Mouse (Mus musculus) embryonic stem cell, embryonic (primary cell): ENCODE results near the gene Hjurp.

Experiments
- CTCF ChIA-PET, 4 experiments: fragments of 300-600 bp in 2 of 4; fragments of 350-600 bp in 2 of 4; sonication (Branson Sonifier 250); formaldehyde crosslinking; loops; one replicate each; lab custom pipeline; 2022; ENCODE audit warnings: inconsistent platforms in 2 of 4; lab: Charles Lee
- POLR2A ChIA-PET, 4 experiments: fragments of 300-600 bp in 2 of 4; fragments of 350-600 bp in 2 of 4; sonication (Branson Sonifier 250); formaldehyde crosslinking; loops; one replicate each; lab custom pipeline; 2022; ENCODE audit warnings: antibody characterized with exemption in 4 of 4, inconsistent platforms in 1 of 4; lab: Charles Lee

Gene Hjurp

GRCm38 (mm10) chr1:88222216-88222615 lies 55.2 kb downstream of the Hjurp start:
- ChIA-PET POLR2A (interaction anchor here in 1 of 4 experiments (0.6 to 2.2 kb wide), 6 partner anchors 9 to 559 kb away, joined by 3 to 5 read pairs (median 4); partner anchors contain the start of genes Hjurp and Trpm8), CTCF (interaction anchor here in 3 of 4 experiments (0.9 to 1.3 kb wide), 3 partner anchors 10 to 68 kb away, joined by 3 to 4 read pairs (median 3); no protein-coding TSS in a partner anchor)

- CTCF ChIA-PET = interaction anchor here in 2 of 4 experiments (1.0 to 2.4 kb wide), 3 partner anchors 64 to 70 kb away, joined by 3 to 7 read pairs (median 4); no protein-coding TSS in a partner anchor
- POLR2A ChIA-PET = interaction anchor here in 2 of 4 experiments (0.7 to 1.9 kb wide), 7 partner anchors 11 to 906 kb away, joined by 3 to 9 read pairs (median 4); partner anchors contain the start of genes Hjurp (in 1 of the 2) and Trpm8 (in 1 of the 2)
These were observed 57.1 kb downstream of the Hjurp start for GRCm38 (mm10) chr1:88220336-88220735.

- CTCF ChIA-PET = interaction anchor here in 2 of 4 experiments (1.1 to 2.4 kb wide), 3 partner anchors 10 to 71 kb away, joined by 3 to 7 read pairs (median 4); no protein-coding TSS in a partner anchor
- POLR2A ChIA-PET = interaction anchor here in 1 of 4 experiments (1.0 to 1.9 kb wide), 3 partner anchors 15 to 47 kb away, joined by 3 to 9 read pairs (median 4); no protein-coding TSS in a partner anchor
These were observed 58.4 kb downstream of the Hjurp start for GRCm38 (mm10) chr1:88219054-88219453.

DNA sequence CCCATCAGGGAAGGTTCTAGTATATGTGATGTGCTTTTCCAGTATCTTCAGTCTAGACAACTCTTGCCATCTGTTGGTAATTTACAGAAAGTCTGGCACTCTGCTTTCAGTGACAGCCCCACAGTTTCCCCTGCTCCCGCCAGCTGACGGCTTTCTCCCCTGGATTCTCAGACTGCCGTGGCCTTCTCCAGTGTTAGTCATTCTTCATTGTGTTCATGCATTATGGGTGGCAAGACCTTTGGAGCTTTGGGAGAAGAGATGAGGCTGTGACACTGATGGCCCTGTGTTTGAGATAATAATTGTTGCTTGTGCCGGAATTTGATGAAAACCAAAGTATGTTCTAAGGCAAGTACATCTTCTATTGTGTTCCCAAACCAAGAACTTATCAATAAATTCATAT lies 58.8 kb downstream of the Hjurp start:
- ChIA-PET POLR2A (interaction anchor here in 1 of 4 experiments (1.4 kb wide), 1 partner anchor 34 kb away, joined by 3 read pairs; no protein-coding TSS in a partner anchor), CTCF (interaction anchor here in 2 of 4 experiments (1.1 to 1.3 kb wide), 2 partner anchors 11 to 71 kb away, joined by 3 read pairs; no protein-coding TSS in a partner anchor)

- POLR2A ChIA-PET = interaction anchor here in 1 of 4 experiments (0.6 kb wide), 1 partner anchor 70 kb away, joined by 8 read pairs; no protein-coding TSS in a partner anchor
- CTCF ChIA-PET = interaction anchor here in 1 of 4 experiments (1.0 kb wide), 1 partner anchor 60 kb away, joined by 4 read pairs; the partner anchor contains the start of genes Hjurp and Trpm8
These were observed 59.4 kb downstream of the Hjurp start for GRCm38 (mm10) chr1:88218051-88218450.

DNA sequence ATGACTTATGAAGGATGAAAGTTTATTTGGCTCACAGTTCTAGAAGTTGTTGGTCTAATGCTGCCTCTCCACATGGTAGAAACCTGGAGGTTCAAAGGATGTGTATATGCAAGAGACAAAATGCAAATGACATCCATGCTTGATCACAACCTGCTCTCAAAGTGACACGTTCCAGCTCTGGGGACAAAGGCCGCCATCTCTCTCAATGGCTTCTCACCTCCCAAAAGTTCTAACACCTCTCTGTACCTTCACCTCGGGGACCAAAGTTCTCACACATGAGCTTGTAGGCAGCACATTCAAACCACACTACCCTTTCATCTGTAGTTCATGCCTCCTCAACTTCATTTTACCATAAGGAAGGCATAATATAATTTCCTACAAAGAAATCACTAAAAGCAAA lies 59.9 kb downstream of the Hjurp start:
- POLR2A ChIA-PET = interaction anchor here in 1 of 4 experiments (0.6 kb wide), 1 partner anchor 70 kb away, joined by 8 read pairs; no protein-coding TSS in a partner anchor
- CTCF ChIA-PET = interaction anchor here in 1 of 4 experiments (1.0 kb wide), 1 partner anchor 60 kb away, joined by 4 read pairs; the partner anchor contains the start of genes Hjurp and Trpm8

DNA sequence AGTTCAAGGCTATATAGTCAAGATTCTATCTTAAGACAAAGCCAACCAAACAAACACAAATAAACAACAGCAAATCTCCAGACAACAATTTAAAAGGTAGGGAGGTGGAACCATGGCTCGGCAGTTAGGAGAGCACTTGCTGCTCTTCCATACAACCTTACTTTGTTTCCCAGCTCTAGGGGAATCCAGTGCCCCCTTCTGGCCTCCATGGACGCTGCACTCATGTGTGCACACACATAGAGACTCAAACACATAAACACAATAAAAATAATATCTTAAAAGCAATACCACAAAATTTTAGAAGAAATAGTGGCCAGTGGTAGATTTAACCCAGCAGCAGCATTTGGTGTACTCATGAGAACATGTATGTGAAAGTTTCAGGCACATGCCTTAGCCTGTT lies 60.3 kb downstream of the Hjurp start:
- ChIA-PET CTCF (interaction anchor here in 1 of 4 experiments (1.0 kb wide), 1 partner anchor 60 kb away, joined by 4 read pairs; the partner anchor contains the start of genes Hjurp and Trpm8), POLR2A (no interaction called here)

- ChIA-PET POLR2A (no interaction called here), CTCF (no interaction called here)
These were observed 60.9 kb downstream of the Hjurp start for GRCm38 (mm10) chr1:88216551-88216950.

- ChIA-PET POLR2A (no interaction called here), CTCF (no interaction called here)
These were observed 61.7 kb downstream of the Hjurp start for GRCm38 (mm10) chr1:88215466-88216380.

GRCm38 (mm10) chr1:88214462-88214952 lies 62.9 kb downstream of the Hjurp start:
- CTCF ChIA-PET = interaction anchor here in 1 of 4 experiments (0.6 kb wide), 1 partner anchor 73 kb away, joined by 3 read pairs; no protein-coding TSS in a partner anchor
- POLR2A ChIA-PET = no interaction called here

DNA sequence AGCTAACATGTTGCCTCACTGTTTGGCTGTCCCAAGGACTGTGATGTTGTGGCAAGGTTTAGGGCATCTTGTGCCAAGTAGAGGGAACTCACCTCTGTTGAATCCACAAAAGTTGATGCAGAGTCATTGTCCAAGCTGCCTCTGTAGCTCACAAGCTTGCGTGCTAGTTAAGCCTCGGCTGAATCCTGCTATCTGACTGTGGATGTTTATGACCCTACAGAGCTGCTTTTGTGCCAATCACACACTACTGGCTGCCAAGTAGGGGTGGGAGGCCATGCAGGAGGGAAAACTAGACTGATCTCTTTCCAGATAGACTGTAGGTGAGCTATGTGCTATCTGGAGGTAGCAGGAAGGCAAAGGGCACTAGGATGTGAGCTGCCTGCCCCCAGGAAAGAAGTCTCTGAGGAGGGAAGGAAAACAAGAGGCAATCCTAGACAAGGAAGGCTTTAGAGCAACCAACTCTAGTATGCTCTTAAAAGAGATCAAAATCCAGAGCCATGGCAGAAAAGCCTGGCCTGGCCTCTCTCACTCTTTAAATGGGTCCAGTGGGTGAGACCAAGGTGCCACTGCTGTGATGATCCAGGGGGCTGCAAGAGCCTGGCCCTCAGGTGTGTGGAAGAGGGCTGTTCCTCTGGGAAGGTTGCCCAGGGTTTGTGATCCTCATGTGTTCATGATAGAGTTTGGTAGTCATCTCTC lies 63.5 kb downstream of the Hjurp start:
- CTCF ChIA-PET = interaction anchor here in 3 of 4 experiments (0.6 to 2.5 kb wide), 5 partner anchors 72 to 1610 kb away, joined by 3 to 12 read pairs (median 5); no protein-coding TSS in a partner anchor
- POLR2A ChIA-PET = no interaction called here

GRCm38 (mm10) chr1:88213061-88213460 lies 64.4 kb downstream of the Hjurp start:
- CTCF ChIA-PET = interaction anchor here in 3 of 4 experiments (0.6 to 2.5 kb wide), 4 partner anchors 73 to 1611 kb away, joined by 3 to 12 read pairs (median 5); no protein-coding TSS in a partner anchor
- POLR2A ChIA-PET = interaction anchor here in 1 of 4 experiments (1.6 kb wide), 1 partner anchor 11 kb away, joined by 3 read pairs; no protein-coding TSS in a partner anchor
